Mouse (Mus musculus): ENCODE measurements around the gene Snrpd2.

Snrpd2 gene

GRCm38 (mm10) chr7:19149626-19150025 lies at the start of gene Snrpd2:
Gene Snrpd2, plus strand, starts transcription at chr7:19149722.
- DNase-seq (ENCODE audit: low read depth), result peak; percentile 99

GRCm38 (mm10) chr7:19100290-19100689 lies 49.2 kb upstream of the Snrpd2 start:
- no peak for DNase-seq (ENCODE audit: low read depth)

GRCm38 (mm10) chr7:19103741-19104140 lies 45.8 kb upstream of the Snrpd2 start:
- DNase-seq (ENCODE audit: low read depth), result no peak

GRCm38 (mm10) chr7:19104486-19104885 lies 45.0 kb upstream of the Snrpd2 start:
- no peak for DNase-seq (ENCODE audit: low read depth)

- DNase-seq (ENCODE audit: low read depth), result no peak
Observed at GRCm38 (mm10) chr7:19107436-19107835, 42.1 kb upstream of the Snrpd2 start.

- DNase-seq (ENCODE audit: low read depth), result no peak
Observed at GRCm38 (mm10) chr7:19109565-19109964, 40.0 kb upstream of the Snrpd2 start.

- peak; percentile 50 for DNase-seq (ENCODE audit: low read depth)
Observed at GRCm38 (mm10) chr7:19118028-19118771, 31.3 kb upstream of the Snrpd2 start, which contains the start of gene Gm4969. Gene Gm4969, minus strand, starts transcription at chr7:19118368.

GRCm38 (mm10) chr7:19119083-19119482 lies 30.4 kb upstream of the Snrpd2 start:
- DNase-seq (ENCODE audit: low read depth), result no peak

GRCm38 (mm10) chr7:19119631-19120429 lies 29.7 kb upstream of the Snrpd2 start, which contains the start of gene Fbxo46:
Gene Fbxo46, plus strand, starts transcription at chr7:19119859.
- DNase-seq (ENCODE audit: low read depth), result peak; percentile 96

- DNase-seq (ENCODE audit: low read depth), result no peak
Observed at GRCm38 (mm10) chr7:19121686-19122085, 27.8 kb upstream of the Snrpd2 start.

- DNase-seq (ENCODE audit: low read depth), result no peak
Observed at GRCm38 (mm10) chr7:19124713-19125112, 24.8 kb upstream of the Snrpd2 start.

GRCm38 (mm10) chr7:19127744-19128143 lies 21.8 kb upstream of the Snrpd2 start:
- DNase-seq (ENCODE audit: low read depth), result no peak

GRCm38 (mm10) chr7:19129396-19129795 lies 20.1 kb upstream of the Snrpd2 start:
- no peak for DNase-seq (ENCODE audit: low read depth)

GRCm38 (mm10) chr7:19130657-19131056 lies 18.9 kb upstream of the Snrpd2 start:
- peak; percentile 43 for DNase-seq (ENCODE audit: low read depth)

GRCm38 (mm10) chr7:19131324-19131848 lies 18.1 kb upstream of the Snrpd2 start:
- DNase-seq (ENCODE audit: low read depth), result peak; percentile 95

GRCm38 (mm10) chr7:19136168-19136567 lies 13.4 kb upstream of the Snrpd2 start:
- no peak for DNase-seq (ENCODE audit: low read depth)

- DNase-seq (ENCODE audit: low read depth), result peak; percentile 49
Observed at GRCm38 (mm10) chr7:19136673-19137334, 12.7 kb upstream of the Snrpd2 start.

GRCm38 (mm10) chr7:19137380-19137779 lies 12.1 kb upstream of the Snrpd2 start:
- DNase-seq (ENCODE audit: low read depth), result peak; percentile 77

GRCm38 (mm10) chr7:19146793-19147192 lies 2.7 kb upstream of the Snrpd2 start:
- no peak for DNase-seq (ENCODE audit: low read depth)

GRCm38 (mm10) chr7:19147497-19148045 lies 2.0 kb upstream of the Snrpd2 start:
- no peak for DNase-seq (ENCODE audit: low read depth)

GRCm38 (mm10) chr7:19148180-19148874 lies 1.2 kb upstream of the Snrpd2 start:
- no peak for DNase-seq (ENCODE audit: low read depth)
